In the genomic region with DNA sequence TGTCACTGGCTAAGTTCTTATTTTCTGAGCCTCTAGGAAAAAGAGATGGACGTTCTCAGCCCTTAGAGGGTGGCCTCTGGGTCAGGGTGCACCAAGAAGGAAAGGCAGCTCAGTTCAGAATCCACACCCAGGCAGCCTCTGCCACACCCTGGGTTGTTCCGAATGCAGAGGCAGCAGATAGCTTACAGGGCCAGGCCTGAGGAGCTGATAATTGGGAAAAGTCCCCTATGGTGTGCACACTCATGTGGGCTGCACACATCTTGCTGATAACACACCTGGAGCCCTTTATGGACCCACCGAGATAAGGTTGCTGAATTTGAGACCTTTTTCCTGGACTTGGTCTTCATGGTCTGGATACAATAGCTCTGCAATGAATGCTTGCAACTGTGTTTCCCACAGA, we compare ENCODE assay signal across 12 mouse cellular contexts. TPM values are rescaled to one million over a fixed set of nuclear protein-coding genes. Genes with fewer than 3 reads are reported as not detected.
DNase-seq lines count a peak whose midpoint lies in the region; ATAC-seq and TF ChIP-seq lines count a peak whose summit lies in the region.
"Had no signal": no experiment of that assay in that cellular context is flagged by ENCODE, and none has a peak within 500 bp of the region (broad histone marks: within the 10 kb centered on the region; RNA-seq: fewer than 3 reads in every experiment).

No protein-coding gene starts in this region.

- intact Hi-C loops in gastrocnemius, adult 2 months (cut with DNase I), result no loop called here

- H3K4me2 ChIP-seq in liver, embryonic 16.5 days (ENCODE audit: low read depth, low read length), result peak overlapping the region; percentile 62
- H3K4me2 ChIP-seq in midbrain, postnatal 0 days (ENCODE audit: low read depth, low read length, poor library complexity, severe bottlenecking), result no peak overlapping the region
- H3K4me2 ChIP-seq: embryonic facial prominence, embryonic 15.5 days had no signal

- no peak overlapping the region for H3K4me3 ChIP-seq in gastrocnemius, adult 2 months
- peak overlapping the region; percentile 38 for H3K4me3 ChIP-seq in liver, embryonic 16.5 days (ENCODE audit: low read depth, low read length)
- H3K4me3 ChIP-seq in midbrain, postnatal 0 days (ENCODE audit: low read depth, low read length), result no peak overlapping the region
- H3K4me3 ChIP-seq: embryonic facial prominence, embryonic 15.5 days; layer of hippocampus, adult 2 months had no signal

- WGBS in liver, embryonic 16.5 days (ENCODE audit: insufficient replicate concordance), result 26% methylated on average over 3 of the region's 3 CpGs
- WGBS in midbrain, postnatal 0 days, result 86% methylated on average over 3 of the region's 3 CpGs

- peaks cover 9% of the 10 kb centered on the region; the same call in 1 of the 2 replicates for H3K36me3 ChIP-seq in liver, embryonic 16.5 days (ENCODE audit: control insufficient read depth, insufficient read depth)
- H3K36me3 ChIP-seq in midbrain, postnatal 0 days (ENCODE audit: insufficient read depth, low read length), result no peaks in the 10 kb centered on the region
- H3K36me3 ChIP-seq: embryonic facial prominence, embryonic 15.5 days had no signal

- H3K9me3 ChIP-seq in liver, embryonic 16.5 days (replicated peaks; ENCODE audit: control insufficient read depth, low read length), result no peaks in the 10 kb centered on the region
- no peaks in the 10 kb centered on the region for H3K9me3 ChIP-seq in midbrain, postnatal 0 days (ENCODE audit: low read length)
- H3K9me3 ChIP-seq: embryonic facial prominence, embryonic 15.5 days had no signal

- ATAC-seq in liver, embryonic 16.5 days (ENCODE audit: low read depth), result peak; percentile 99
- no peak for ATAC-seq in midbrain, postnatal 0 days (ENCODE audit: low FRiP score)

- TF ChIP-seq CTCF in gastrocnemius, adult 2 months (IDR thresholded peaks at IDR 0.05), result no peak
- no peak for TF ChIP-seq CTCF in midbrain, postnatal 0 days (IDR thresholded peaks at IDR 0.05)

- DNase-seq in gastrocnemius, adult 2 months, result no peak
- DNase-seq in gastrocnemius, adult 8-10 months (ENCODE audit: low spot score in 2 of 2), result no peak
- DNase-seq in urinary bladder, postnatal 14 days (ENCODE audit: low spot score), result peak; percentile 35
- DNase-seq in urinary bladder, postnatal 4 days (ENCODE audit: low spot score in 2 of 2), result no peak
- DNase-seq in T-cell, adult 2 months (ENCODE audit: low spot score), result no peak
- no peak for DNase-seq in neural tube, embryonic 10.5 days (ENCODE audit: extremely low spot score, low spot score)
- no peak for DNase-seq in midbrain, postnatal 0 days (ENCODE audit: low spot score)
- DNase-seq: gastrocnemius, postnatal 14 days; midbrain, embryonic 14.5 days had no signal

- H3K4me1 ChIP-seq in liver, embryonic 16.5 days (ENCODE audit: control insufficient read depth, low read depth, low read length), result peaks cover 92% of the 10 kb centered on the region
- H3K4me1 ChIP-seq in midbrain, postnatal 0 days (ENCODE audit: insufficient read depth, low read length), result no peaks in the 10 kb centered on the region

- peak overlapping the region; percentile 74; the same call in 1 of the 2 replicates for H3K27ac ChIP-seq in gastrocnemius, adult 2 months
- H3K27ac ChIP-seq in liver, embryonic 16.5 days (ENCODE audit: low read length), result peak overlapping the region; percentile 98
- H3K27ac ChIP-seq in midbrain, postnatal 0 days (ENCODE audit: low read depth, low read length), result no peak overlapping the region
- H3K27ac ChIP-seq: embryonic facial prominence, embryonic 15.5 days; layer of hippocampus, adult 2 months had no signal

- H3K9ac ChIP-seq in liver, embryonic 16.5 days (ENCODE audit: low read depth, low read length), result peak overlapping the region; percentile 62
- H3K9ac ChIP-seq in midbrain, postnatal 0 days (replicated peaks; ENCODE audit: low read length, poor library complexity, severe bottlenecking), result no peak overlapping the region
- H3K9ac ChIP-seq: embryonic facial prominence, embryonic 15.5 days had no signal

- H3K27me3 ChIP-seq in liver, embryonic 16.5 days (ENCODE audit: control insufficient read depth, insufficient read depth, low read depth, low read length), result no peaks in the 10 kb centered on the region
- no peaks in the 10 kb centered on the region for H3K27me3 ChIP-seq in midbrain, postnatal 0 days (ENCODE audit: insufficient read depth, low read length)
- H3K27me3 ChIP-seq: embryonic facial prominence, embryonic 15.5 days had no signal

RNA-seq across cellular contexts. Expression of a gene that starts 9.5 kb away (rescaled TPM):
- 100 to 1,000 TPM; 147 to 151 TPM for total RNA-seq in gastrocnemius, adult 2 months (2021)
- 100 to 1,000 TPM; 127 to 180 (median 152) TPM for total RNA-seq in gastrocnemius, adult 8-10 months (2022)
- polyA plus RNA-seq in liver, embryonic 16.5 days (2015; fragmentation: Nextera tagmentation; extraction: Ambion mirVana), result 316 and 338 TPM in 2 replicates
- total RNA-seq in midbrain, postnatal 0 days (2014; rRNA removed), result 221 and 246 TPM in 2 replicates
- polyA plus RNA-seq in midbrain, postnatal 0 days (2015; fragmentation: Nextera tagmentation; extraction: Ambion mirVana), result 240 and 311 TPM in 2 replicates

RNA-seq across cellular contexts. Expression of a gene that starts 34.4 kb away (rescaled TPM):
- total RNA-seq in gastrocnemius, adult 2 months (2021), result 1 to 10 TPM; 4.1 to 5.8 TPM
- total RNA-seq in gastrocnemius, adult 8-10 months (2022), result 1 to 10 TPM; 1.5 to 4.5 (median 3.4) TPM
- 74.4 and 75.8 TPM in 2 replicates for polyA plus RNA-seq in liver, embryonic 16.5 days (2015; fragmentation: Nextera tagmentation; extraction: Ambion mirVana)
- total RNA-seq in midbrain, postnatal 0 days (2014; rRNA removed), result 11.4 and 12.3 TPM in 2 replicates
- polyA plus RNA-seq in midbrain, postnatal 0 days (2015; fragmentation: Nextera tagmentation; extraction: Ambion mirVana), result 40.1 and 41.5 TPM in 2 replicates
